8 mouse cellular contexts compared by ENCODE assay signal in the genomic region with DNA sequence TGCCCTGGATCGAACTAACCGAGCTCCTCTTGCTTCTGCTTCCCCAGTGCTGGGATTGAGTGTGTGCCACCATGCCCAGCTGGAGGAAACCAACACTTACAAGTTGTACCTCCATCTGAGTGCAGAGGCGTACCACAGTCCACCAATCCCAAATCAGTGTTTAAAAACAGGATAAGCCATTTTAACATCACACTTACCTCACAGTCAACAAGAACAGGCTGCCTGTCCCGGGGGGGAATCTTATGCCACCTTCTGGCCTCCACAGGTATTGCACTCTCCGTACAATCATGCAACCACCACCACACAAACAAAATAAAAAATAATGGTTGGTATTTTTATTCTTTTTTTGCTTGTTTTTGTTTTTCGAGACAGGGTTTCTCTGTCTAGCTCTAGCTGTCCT. TPM values are rescaled to one million over a fixed set of nuclear protein-coding genes. Genes with fewer than 3 reads are reported as not detected.
DNase-seq lines count a peak whose midpoint lies in the region; ATAC-seq and TF ChIP-seq lines count a peak whose summit lies in the region.

No protein-coding gene starts in this region.

- intact Hi-C loops in left cerebral cortex, postnatal 25 days (cut with DNase I), result loop anchor here (10.0 kb wide), 1 partner anchor 337 kb away; no protein-coding TSS in a partner anchor

- no peaks in the 10 kb centered on the region for H3K9me3 ChIP-seq in kidney, embryonic 15.5 days (replicated peaks)
- H3K9me3 ChIP-seq in embryonic facial prominence, embryonic 11.5 days (replicated peaks; ENCODE audit: control insufficient read depth, low read length), result no peaks in the 10 kb centered on the region
- no peaks in the 10 kb centered on the region for H3K9me3 ChIP-seq in liver, postnatal 0 days (ENCODE audit: low read length)

- WGBS in kidney, adult 2 months, result 91% methylated on average over 6 of the region's 6 CpGs
- WGBS in kidney, embryonic 15.5 days, result 84% methylated on average over 6 of the region's 6 CpGs
- WGBS in embryonic facial prominence, embryonic 11.5 days, result 87% methylated on average over 6 of the region's 6 CpGs
- WGBS in liver, postnatal 0 days (ENCODE audit: insufficient replicate concordance), result 79% methylated on average over 6 of the region's 6 CpGs

- TF ChIP-seq POLR2A in kidney, adult 2 months (IDR thresholded peaks at IDR 0.05; ENCODE audit: low read depth, low read length), result no peak

- peak; percentile 63 for TF ChIP-seq CTCF in kidney, adult 2 months (conservative IDR thresholded peaks at IDR 0.05; ENCODE audit: insufficient read depth, insufficient read length, low read depth, low read length)
- peak; percentile 80 for TF ChIP-seq CTCF in liver, postnatal 0 days (IDR thresholded peaks at IDR 0.05; ENCODE audit: low read depth)

- DNase-seq in kidney, adult 2 months, result peak; percentile 42
- DNase-seq in CD4-positive helper T cell, adult 2 months (ENCODE audit: low read depth, low spot score), result peak; percentile 47
- DNase-seq in MEL-GATA-1-ER (ENCODE audit: extremely low read depth, low read depth), result peak; percentile 15
- DNase-seq in embryonic facial prominence, embryonic 11.5 days (ENCODE audit: low spot score), result peak; percentile 34
- peak; percentile 64 for DNase-seq in liver, postnatal 0 days
- DNase-seq in thymus, postnatal 10 days (ENCODE audit: low spot score in 2 of 2), result peak; percentile 12 to 54
- no peak for DNase-seq in left cerebral cortex, postnatal 25 days (ENCODE audit: low spot score in 2 of 2)

- no peak for TF ChIP-seq EP300 in liver, postnatal 0 days (IDR thresholded peaks at IDR 0.05; ENCODE audit: low read depth)

- no peak overlapping the region for H3K4me3 ChIP-seq in kidney, adult 2 months (ENCODE audit: insufficient read depth, low read depth, low read length)
- H3K4me3 ChIP-seq in kidney, embryonic 15.5 days (replicated peaks), result no peak overlapping the region
- no peak overlapping the region for H3K4me3 ChIP-seq in embryonic facial prominence, embryonic 11.5 days (ENCODE audit: low read depth, low read length)
- H3K4me3 ChIP-seq in liver, postnatal 0 days (ENCODE audit: low read depth, low read length), result no peak overlapping the region

- no peaks in the 10 kb centered on the region for H3K27me3 ChIP-seq in kidney, adult 2 months (replicated peaks; ENCODE audit: control insufficient read depth, insufficient read depth, low read length)
- no peaks in the 10 kb centered on the region for H3K27me3 ChIP-seq in kidney, embryonic 15.5 days
- no peaks in the 10 kb centered on the region for H3K27me3 ChIP-seq in embryonic facial prominence, embryonic 11.5 days (ENCODE audit: control insufficient read depth, insufficient read depth, low read length)
- H3K27me3 ChIP-seq in liver, postnatal 0 days (ENCODE audit: insufficient read depth, low read length), result no peaks in the 10 kb centered on the region

- no peak for ATAC-seq in kidney, embryonic 15.5 days (replicated peaks; ENCODE audit: low FRiP score)
- ATAC-seq in embryonic facial prominence, embryonic 11.5 days (replicated peaks; ENCODE audit: insufficient number of reproducible peaks, low FRiP score, low TSS enrichment, low read depth), result no peak
- ATAC-seq in liver, postnatal 0 days, result peak; percentile 61

- H3K36me3 ChIP-seq in kidney, adult 2 months (ENCODE audit: control insufficient read depth, insufficient read depth, low read length), result peaks cover 9% of the 10 kb centered on the region
- peaks cover 51% of the 10 kb centered on the region for H3K36me3 ChIP-seq in kidney, embryonic 15.5 days
- H3K36me3 ChIP-seq in embryonic facial prominence, embryonic 11.5 days (replicated peaks; ENCODE audit: control insufficient read depth, insufficient read depth, low read depth, low read length), result peaks cover 5% of the 10 kb centered on the region
- peaks cover 38% of the 10 kb centered on the region for H3K36me3 ChIP-seq in liver, postnatal 0 days (replicated peaks; ENCODE audit: insufficient read depth, low read length)

- H3K4me1 ChIP-seq in kidney, adult 2 months (ENCODE audit: control insufficient read depth, insufficient read depth, low read length), result no peaks in the 10 kb centered on the region
- peaks cover under 1% of the 10 kb centered on the region; the same call in 1 of the 2 replicates for H3K4me1 ChIP-seq in kidney, embryonic 15.5 days
- no peaks in the 10 kb centered on the region for H3K4me1 ChIP-seq in embryonic facial prominence, embryonic 11.5 days (ENCODE audit: control insufficient read depth, insufficient read depth, low read length)
- no peaks in the 10 kb centered on the region for H3K4me1 ChIP-seq in liver, postnatal 0 days (ENCODE audit: insufficient read depth)

- no peak overlapping the region for H3K9ac ChIP-seq in kidney, embryonic 15.5 days
- no peak overlapping the region for H3K9ac ChIP-seq in embryonic facial prominence, embryonic 11.5 days (replicated peaks; ENCODE audit: low read length)
- no peak overlapping the region for H3K9ac ChIP-seq in liver, postnatal 0 days (replicated peaks)

- no peak overlapping the region for H3K27ac ChIP-seq in kidney, adult 2 months (ENCODE audit: insufficient read depth, low read depth, low read length)
- no peak overlapping the region for H3K27ac ChIP-seq in kidney, embryonic 15.5 days
- no peak overlapping the region for H3K27ac ChIP-seq in embryonic facial prominence, embryonic 11.5 days (replicated peaks; ENCODE audit: low read depth, low read length)
- H3K27ac ChIP-seq in liver, postnatal 0 days (ENCODE audit: low read depth), result no peak overlapping the region

- no peak overlapping the region for H3K4me2 ChIP-seq in kidney, embryonic 15.5 days
- H3K4me2 ChIP-seq in embryonic facial prominence, embryonic 11.5 days (ENCODE audit: low read depth, low read length), result no peak overlapping the region
- no peak overlapping the region for H3K4me2 ChIP-seq in liver, postnatal 0 days (ENCODE audit: low read depth, low read length)

RNA-seq across cellular contexts. Expression of a gene that starts 50.0 kb away (rescaled TPM):
- 13.0 and 15.7 TPM in 2 replicates for polyA plus RNA-seq in kidney, adult 2 months (2012; rRNA removed)
- 45.5 and 45.7 TPM in 2 replicates for polyA plus RNA-seq in kidney, embryonic 15.5 days (2015; fragmentation: Nextera tagmentation; extraction: Ambion mirVana)
- polyA plus RNA-seq in embryonic facial prominence, embryonic 11.5 days (2014; fragmentation: Nextera tagmentation; extraction: Ambion mirVana), result 53.7 and 60.3 TPM in 2 replicates
- 11.5 and 11.9 TPM in 2 replicates for polyA plus RNA-seq in liver, postnatal 0 days (2015; fragmentation: Nextera tagmentation; extraction: Ambion mirVana)
- total RNA-seq in left cerebral cortex, postnatal 25 days (2021), result 10 to 100 TPM; 85.6 to 87.7 TPM

RNA-seq across cellular contexts. Expression of a gene that starts 50.9 kb away (rescaled TPM):
- polyA plus RNA-seq in kidney, adult 2 months (2012; rRNA removed), result 11.7 and 12.1 TPM in 2 replicates
- 31.7 and 32.2 TPM in 2 replicates for polyA plus RNA-seq in kidney, embryonic 15.5 days (2015; fragmentation: Nextera tagmentation; extraction: Ambion mirVana)
- polyA plus RNA-seq in embryonic facial prominence, embryonic 11.5 days (2014; fragmentation: Nextera tagmentation; extraction: Ambion mirVana), result 44.3 and 47.4 TPM in 2 replicates
- polyA plus RNA-seq in liver, postnatal 0 days (2015; fragmentation: Nextera tagmentation; extraction: Ambion mirVana), result 14.9 and 17.2 TPM in 2 replicates
- total RNA-seq in left cerebral cortex, postnatal 25 days (2021), result 10 to 100 TPM; 51.9 to 55.4 TPM

Comparison
In these comparisons a context has a peak if more than half of its experiments do, and no peak if none do; other contexts are left out.
1. DNase-seq: peak in kidney, adult 2 months (single experiment), CD4-positive helper T cell, adult 2 months (single experiment), MEL-GATA-1-ER (single experiment), embryonic facial prominence, embryonic 11.5 days (single experiment), liver, postnatal 0 days (single experiment) and thymus, postnatal 10 days (2 of 2); none in left cerebral cortex, postnatal 25 days (0 of 2).